Mouse (Mus musculus): ENCODE results near the gene Fbn1. TPM values are rescaled to one million over a fixed set of nuclear protein-coding genes. Genes with fewer than 3 reads are reported as not detected.

Fbn1 gene
- total RNA-seq, 2 experiments from 2014 or later: 0.18 to 0.37 TPM

DNA sequence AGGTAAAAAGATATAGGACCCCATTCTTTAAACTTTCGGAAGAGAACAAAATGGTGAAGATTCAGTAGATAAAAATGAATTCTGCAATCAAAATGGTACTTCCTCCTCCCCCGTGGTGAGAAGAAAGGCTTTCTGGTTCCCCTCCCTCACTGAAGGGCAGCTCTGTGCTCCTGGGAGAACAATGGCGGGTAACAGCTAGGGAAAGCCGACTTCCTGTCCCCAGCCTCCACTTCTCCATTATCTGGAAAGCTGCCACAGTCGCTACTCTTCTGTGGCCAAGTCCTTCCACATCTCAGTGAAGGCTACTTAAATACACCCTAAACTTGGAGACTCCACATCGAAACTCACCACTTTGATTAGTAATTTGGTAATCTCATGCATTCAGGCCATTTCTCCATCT, 43.8 kb downstream of the Fbn1 start:
- no peak for ATAC-seq (ENCODE audit: poor library complexity, severe bottlenecking)

DNA sequence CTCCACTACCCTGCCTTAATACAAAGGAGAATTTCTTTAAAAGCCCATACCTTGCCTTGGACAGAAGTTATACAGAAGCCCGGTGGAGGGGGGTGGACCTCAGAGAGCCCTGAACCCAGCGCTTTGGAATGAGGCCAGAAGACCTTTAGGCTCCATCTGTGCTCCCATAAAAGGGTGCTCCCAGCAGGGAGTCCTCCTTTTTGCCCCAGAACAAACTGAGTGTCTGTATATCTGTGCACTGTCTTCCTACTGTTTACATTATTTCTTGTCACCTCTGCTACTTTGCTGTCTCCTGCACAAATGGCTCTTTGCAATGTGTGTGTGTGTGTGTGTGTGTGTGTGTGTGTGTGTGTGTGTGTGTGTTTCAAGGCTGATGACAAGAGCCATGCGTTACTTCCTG, 48.7 kb downstream of the Fbn1 start:
- no peak for ATAC-seq (ENCODE audit: poor library complexity, severe bottlenecking)

DNA sequence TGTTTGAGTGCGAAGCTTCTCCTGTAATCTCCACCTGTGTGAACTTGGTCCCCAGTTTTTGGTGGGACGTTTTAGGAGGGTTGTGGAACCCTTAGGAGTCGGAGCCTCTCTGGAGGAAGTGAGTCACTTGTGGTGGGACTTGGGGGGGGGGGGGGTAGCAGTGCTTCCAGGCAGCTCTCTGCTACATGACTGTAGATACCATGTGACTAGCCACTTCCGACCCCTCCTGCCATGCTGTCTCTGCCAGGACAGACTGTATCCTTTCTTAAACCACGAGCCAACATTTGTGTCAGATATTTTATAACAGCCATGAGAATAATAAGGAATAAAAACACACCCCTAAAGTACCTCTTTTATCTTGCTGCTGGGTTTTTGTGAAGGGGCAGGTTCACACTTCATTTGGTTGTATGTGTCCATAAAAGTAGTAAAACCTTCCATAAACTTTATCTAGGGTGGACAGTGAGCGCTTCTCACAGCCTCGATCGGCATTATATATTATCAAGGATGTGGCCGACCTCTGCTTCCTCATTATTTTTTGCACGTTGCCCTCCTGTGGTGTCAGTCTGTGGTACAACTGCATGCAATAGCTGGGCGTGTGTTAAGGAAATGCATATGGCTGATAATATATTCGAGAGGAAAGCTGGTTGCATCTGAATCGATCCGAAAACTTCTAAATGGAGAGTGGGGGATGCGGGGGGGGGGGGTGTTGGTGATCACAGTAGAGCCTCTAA, 51.6 kb downstream of the Fbn1 start:
- peak; percentile 92 for ATAC-seq (ENCODE audit: poor library complexity, severe bottlenecking)

DNA sequence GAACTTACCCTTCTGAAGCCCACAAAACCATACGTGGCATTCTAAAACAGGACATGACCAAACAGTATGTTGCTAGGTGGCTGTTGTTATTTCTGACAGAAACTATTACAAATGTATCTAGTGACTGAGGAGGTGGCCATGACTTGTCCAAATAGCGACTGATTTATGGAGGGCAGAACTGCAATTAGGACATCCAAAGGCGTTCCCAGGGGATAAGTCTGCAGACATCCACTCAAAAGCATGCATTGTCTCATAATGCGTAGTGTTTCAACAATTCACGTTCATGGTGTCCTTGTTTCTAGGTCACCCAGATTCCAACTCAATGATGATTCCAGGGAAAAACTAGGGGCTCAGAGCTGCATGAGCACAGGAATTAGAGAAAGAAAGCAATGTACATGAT, 53.0 kb downstream of the Fbn1 start:
- no peak for ATAC-seq (ENCODE audit: poor library complexity, severe bottlenecking)

DNA sequence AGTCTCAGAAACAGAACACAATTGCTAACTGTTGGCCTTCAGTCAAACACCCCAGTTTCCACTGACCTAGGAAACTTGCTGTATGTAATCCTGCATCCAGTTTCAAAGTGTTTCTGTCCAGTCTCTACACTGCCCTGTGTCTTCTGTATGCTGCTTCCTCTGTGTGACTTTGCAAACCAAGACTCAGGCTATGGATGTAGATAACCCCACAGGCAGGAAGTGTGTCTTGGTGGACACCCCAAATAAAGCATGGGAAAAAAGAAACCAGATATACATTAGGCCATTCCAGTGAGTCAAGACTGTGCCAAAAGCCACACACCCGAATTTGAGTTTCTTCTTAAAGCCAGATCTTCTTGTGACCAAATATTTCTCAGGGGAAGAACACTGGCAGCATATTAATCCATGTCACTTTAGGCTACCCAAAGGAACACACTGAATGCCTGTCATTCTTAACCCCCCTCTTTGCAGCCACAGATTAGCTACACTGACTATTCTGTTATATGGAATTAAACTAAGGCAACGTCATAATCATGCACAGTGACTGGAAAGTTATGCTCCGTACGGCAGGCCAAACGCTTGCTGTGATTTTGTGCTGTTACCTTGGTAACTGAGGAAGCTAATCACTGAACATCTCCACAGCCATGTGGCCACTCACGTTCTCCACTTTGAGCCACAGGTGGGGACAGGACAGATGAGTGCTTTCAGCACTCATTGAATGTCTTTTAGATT, 55.3 kb downstream of the Fbn1 start:
- ATAC-seq (ENCODE audit: poor library complexity, severe bottlenecking): no peak

DNA sequence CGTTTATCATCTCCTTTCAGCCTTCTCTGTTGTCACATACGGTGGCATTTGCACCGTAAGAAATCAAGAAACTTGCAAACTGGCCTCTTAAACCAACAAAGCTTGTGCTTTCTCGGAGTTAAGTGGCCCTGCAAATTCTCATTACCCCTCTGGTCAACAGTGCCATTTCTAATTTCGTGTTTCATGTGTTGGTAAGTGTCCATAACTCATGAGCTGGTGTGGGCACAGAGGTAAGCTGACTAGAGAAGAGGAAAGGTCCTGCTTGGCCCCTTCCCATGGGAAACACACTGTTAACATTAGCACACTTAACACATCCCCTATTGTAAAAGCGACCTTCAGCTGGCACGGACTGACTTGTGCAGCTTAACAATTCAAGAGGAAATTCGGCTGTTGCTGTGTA, 58.4 kb downstream of the Fbn1 start:
- ATAC-seq (ENCODE audit: poor library complexity, severe bottlenecking): no peak

DNA sequence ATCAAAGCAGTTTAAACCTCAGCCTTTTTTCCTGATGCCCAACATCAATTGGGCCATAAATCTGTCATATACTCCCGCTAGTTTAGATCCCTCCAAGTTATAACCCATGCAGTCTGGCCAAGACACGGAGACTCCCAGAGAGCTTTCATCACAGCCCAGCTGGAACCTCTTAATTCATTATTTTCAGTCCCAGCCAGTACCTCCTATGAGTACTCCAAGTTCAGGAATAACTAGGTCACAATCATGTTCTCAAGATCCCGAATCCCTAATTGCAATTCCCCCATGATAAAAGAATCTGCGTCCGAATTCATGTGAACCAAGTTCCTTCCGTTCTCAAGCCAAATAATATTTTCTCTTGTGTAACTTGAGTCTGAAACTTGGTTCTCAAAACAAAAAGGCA, 58.9 kb downstream of the Fbn1 start:
- ATAC-seq (ENCODE audit: poor library complexity, severe bottlenecking): no peak

DNA sequence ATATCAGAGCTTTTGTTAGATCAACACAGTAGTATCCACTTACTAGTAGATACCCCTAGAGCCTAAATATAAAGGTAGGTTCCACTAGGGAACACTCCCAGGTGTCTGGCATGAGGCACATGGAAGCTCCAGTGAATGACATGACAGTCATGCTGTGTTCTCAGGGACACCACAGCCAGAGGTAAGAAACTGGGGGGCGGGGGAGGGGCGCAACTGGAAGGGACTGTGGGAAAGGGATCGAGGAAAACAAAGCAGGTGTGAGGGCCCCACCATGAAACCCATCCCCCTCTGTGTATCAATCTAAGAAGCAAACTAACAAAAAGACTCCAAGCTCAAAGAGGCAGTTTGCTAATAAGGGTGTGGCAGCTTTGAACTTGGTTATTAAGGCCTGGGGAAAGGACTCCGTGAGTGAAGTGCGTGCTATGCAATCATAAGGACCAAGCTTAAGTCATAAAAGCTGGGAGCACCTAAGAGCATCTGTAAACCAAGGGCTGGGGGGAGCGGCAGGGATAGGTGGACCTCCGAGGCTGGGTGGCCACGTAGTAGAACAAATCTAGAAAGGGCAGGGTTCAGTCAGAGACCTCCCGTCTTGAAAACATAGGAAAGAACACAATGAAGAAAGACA, 60.4 kb downstream of the Fbn1 start:
- no peak for ATAC-seq (ENCODE audit: poor library complexity, severe bottlenecking)

DNA sequence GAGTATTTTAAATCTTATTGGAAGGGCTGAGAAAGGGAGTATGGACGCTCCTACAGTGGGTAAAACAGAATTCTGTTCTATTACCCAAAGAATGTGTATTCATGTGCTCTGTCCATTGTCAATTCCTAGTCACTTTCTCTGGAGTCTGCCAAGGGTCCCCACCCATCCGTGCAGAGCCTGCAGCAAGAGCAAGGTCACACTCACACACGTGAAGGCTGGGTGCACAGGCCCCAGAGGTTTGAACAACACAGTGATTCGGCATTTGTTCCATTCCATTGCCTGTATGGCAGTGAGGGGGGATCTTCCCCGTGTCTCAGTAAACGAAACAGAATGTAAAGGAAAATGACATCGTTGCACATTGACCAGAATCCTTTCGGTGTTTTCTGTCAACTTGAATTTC, 69.4 kb downstream of the Fbn1 start:
- no peak for ATAC-seq (ENCODE audit: poor library complexity, severe bottlenecking)

DNA sequence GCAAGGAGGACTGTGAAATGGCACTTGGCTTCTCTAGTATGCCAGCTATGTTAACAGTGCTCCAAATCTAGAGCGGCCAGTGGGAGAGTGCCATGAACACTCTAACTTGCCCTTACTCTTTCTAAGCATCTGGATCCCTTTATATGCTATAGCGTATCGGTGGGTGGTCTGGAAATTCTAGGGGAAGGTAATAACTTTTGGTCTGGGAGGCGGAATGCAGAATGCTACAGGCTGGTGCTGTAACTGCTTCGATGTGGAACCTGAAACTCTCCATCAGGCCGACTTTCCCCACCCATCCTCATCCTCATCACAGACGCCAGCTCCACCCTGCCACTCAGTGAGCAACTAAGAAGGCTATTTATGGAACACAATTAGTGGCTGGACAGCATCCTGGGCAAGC, 71.6 kb downstream of the Fbn1 start:
- ATAC-seq (ENCODE audit: poor library complexity, severe bottlenecking): no peak

DNA sequence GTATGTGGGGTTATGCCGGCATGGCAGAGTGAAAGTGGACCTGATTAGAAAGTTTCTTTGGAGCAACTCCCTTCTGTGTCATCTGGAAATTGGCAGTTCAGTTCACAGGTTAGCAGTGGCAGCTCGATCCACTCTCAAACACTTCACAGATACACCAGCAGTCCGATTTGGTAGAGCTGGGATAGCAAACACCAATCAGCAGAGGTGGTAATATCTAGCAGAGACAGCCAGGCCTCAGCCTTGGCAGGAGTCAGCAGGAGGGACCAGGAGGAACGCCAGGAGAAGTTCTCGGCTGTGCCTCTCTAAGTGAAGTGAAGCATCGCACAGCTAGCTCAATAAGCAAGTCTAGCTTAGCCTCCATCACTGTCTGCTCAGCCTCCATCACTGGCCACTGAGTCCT, 74.3 kb downstream of the Fbn1 start:
- ATAC-seq (ENCODE audit: poor library complexity, severe bottlenecking): no peak

DNA sequence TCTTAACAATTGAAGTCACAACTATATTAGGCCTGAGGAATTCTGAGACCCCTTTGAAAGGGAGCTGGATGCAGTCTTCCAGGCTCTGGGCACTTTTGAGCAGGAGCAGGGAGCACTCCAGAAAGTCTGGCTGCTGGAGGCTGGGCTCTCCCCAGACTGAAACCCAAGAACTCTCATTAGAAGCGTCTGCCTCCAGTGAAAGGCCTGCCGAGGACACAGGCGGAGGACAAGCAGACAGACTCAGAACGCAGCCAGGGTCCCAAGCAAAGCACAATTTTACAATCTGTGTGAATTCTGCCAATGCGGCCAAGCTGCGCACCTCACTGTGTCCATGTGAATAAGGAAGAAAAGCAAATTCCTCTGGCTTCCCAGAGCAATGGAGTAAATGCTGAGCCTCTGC, 76.3 kb downstream of the Fbn1 start:
- ATAC-seq (ENCODE audit: poor library complexity, severe bottlenecking): no peak

DNA sequence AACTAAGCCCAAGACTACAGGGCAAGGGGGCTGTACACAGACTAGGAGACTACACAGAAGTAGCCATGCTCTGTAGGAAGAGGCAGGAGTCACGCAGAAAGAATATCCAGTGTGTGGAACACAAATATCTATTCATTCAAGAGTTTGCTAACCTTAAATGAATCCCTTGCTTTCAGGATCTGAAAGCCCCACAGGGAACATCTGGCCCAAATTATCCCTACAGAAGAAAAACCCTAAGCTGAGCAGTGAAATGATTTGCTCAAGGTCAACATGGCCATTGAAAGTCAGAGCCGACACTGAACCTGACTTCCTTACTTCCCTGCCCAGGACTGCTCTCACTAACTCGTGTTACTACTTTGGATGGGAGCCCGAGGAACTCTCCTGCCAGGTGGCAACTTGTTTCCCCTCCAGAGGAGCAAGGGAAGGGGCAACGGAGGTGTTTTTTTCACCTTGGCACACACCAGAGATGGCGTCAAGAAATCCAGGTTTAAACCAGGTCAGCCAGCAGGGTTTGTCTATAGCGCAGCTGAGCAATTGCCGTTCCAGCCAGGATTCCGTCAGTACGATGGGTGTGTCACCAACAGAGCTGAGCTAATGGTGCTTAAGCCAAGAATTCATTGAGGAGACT, 78.9 kb downstream of the Fbn1 start:
- ATAC-seq (ENCODE audit: poor library complexity, severe bottlenecking): no peak

DNA sequence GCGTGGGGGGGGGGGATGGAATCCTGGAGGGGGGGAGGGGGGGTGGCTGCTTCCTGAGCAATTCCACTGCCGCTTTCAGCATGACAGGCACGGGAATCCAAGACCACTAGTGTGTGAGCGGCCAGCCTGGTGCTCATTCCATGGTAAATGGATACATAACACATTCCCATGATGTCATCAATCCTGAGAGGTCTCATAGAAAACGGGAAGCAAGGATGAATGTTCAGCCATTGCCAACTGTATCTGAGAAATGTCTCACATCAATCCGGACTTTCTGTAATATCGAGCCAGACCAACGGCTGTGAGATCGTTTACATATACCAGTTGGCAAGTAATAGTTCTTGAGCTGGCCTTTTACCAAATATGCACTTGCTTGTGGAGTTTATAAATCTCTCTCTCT, 87.2 kb downstream of the Fbn1 start:
- no peak for ATAC-seq (ENCODE audit: poor library complexity, severe bottlenecking)

DNA sequence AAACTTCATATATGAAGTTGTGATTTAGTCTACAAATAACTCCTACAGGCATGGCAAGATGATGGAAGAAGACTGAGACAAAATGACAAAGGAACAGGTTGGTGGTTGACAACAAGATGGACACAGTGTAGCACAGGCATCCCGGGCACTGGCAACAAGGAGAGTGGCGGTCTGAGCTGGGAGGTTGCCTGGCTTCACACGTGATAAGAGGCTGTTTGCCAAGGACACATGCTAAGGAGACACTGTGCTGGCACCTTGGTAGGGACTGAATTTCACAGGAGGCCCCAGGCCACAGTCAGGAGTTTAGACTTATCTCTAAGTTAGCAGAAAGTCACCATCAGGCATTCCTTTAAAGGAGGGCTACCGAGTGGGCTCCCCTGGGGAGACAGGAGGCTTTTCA, 88.1 kb downstream of the Fbn1 start:
- no peak for ATAC-seq (ENCODE audit: poor library complexity, severe bottlenecking)

DNA sequence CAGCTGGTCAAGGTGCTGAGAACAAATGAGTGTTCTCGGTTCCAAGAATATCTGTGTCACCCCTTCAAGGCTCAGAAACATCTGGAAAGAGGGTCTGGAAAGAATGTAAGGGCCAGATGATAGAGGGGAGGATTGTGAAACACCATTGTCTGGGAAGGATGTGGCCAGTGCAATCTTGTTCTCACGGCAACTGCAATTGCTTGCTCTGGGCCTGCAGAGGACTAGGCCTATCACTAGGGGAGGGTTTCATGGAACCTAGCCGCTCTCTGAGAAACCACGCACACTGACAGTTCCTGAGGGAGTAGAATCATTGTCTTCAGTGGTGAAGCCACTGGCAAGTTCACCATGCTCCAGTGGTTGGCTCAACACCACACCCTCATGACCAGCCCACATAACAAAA, 89.2 kb downstream of the Fbn1 start:
- ATAC-seq (ENCODE audit: poor library complexity, severe bottlenecking): no peak

DNA sequence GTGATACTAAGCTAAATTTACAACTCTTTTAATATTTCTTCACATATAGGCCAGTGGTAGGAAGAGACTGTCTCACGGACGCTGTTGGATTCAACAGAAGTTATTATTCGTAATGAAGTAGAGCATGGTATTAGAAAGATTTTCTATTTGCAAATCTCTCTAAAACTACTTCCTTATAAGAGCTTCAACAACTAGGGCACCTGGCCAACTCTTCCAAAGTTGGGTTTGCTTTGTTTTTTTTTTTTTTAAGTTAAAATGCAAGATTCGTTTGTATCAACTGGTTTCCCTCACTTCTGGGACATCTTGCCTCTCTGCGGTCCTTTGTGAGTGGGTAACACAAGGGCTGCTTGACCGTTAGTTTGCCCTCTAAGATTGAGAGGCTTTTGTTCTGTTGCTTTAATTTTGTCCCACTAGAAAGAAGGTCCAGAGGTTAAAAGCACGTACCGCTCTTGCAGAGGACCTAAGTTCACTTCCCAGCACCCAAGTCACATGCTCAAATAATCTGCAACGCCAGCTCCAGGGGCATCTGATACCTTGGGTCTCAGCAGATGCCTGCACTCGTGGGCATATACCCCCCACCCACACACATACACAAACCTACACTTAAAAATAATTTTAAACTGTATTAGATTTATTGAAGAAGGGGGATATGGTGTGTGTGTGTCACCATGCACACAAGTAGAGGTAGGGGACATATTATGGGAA, 91.1 kb downstream of the Fbn1 start:
- ATAC-seq (ENCODE audit: poor library complexity, severe bottlenecking): no peak

DNA sequence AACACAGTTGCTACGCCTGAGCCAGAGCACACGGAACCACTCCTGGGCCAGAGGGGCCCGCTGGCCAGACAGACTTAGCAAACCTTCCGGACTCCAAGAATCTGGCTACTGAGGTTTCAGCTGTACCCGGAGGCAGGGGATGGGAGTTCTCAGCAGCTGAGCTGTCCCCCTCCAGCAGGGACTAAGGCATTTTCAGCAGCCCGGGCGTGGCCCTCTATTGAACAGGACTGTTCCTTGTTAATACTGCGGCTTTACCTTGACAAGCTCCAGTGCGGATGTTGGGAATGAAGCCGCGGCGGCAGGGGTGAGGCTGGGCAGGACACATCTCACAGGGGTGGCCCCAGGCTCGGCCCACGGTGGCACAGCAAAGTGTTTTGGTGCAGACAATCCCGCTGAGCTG, 95.4 kb downstream of the Fbn1 start:
- no peak for ATAC-seq (ENCODE audit: poor library complexity, severe bottlenecking)

DNA sequence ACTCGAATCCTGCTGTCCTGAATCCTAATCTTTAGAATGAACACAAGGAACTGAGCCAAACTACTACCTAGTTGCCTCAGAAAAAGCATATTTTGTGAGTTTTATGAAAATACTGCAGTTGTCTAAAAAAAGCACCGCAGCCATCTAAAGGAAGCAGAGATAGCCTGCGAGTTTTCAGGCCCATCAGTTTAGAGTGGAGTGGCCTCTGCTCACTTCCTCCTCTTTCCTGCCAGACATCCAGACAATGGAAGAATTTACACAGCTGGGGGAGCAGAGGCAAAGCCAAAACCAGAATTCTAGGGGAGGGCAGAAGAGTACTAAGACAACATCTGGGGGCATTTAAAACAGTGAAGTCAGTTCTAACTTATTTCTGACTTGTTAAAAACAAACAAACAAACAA, 96.0 kb downstream of the Fbn1 start:
- no peak for ATAC-seq (ENCODE audit: poor library complexity, severe bottlenecking)

DNA sequence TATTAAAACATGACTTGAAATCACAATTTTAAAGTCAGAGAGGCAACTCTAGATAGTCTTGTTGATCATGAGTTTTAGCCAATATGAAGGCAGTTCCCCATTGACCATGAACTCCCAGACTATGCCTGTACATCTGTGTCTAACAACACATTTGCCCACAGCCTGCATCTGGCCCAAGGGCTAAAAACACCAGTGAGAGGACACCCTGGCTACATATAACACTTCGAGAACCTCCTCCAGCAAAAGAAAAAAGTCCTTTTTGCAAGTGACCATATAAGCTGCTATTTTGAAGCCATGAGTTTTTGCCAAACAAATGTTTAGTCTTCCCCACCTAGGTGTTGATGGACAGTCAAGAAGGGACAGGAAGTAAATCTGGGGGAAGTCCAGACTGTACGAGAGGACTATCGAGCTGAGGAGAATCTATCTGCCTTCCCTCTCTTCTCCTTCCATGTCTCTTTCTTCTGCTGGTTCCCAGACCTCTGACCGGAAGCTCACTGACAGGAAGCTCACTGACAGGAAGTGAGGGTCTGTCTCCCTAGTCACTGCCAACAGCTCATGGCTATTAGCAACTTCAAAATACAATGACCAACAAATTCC, 103.2 kb downstream of the Fbn1 start:
- ATAC-seq (ENCODE audit: poor library complexity, severe bottlenecking): no peak

DNA sequence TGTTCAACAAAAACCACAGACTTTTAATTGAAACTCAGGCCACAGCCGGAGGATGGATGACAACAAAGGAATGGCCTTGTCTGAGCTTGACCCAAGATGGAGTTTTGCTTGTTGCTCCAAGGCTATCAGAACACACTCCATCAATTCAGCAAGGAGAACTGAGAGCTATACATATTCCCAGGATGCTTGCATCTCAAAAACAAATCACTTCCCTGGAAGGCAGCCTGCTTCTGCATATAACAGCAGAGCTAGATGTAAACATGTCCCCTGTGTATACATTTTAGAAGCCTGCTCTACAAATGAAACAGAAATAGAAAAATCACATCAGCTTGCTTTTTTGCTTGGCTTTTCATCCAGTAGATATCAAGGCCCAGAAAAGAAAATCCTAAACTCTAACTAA, 105.5 kb downstream of the Fbn1 start:
- no peak for ATAC-seq (ENCODE audit: poor library complexity, severe bottlenecking)

Data from megakaryocyte, adult 5-6 weeks (primary cell).